Mouse (Mus musculus) neural tube, embryonic 12.5 days (tissue): ENCODE results near the gene Btbd35f8. TPM values are rescaled to one million over a fixed set of nuclear protein-coding genes. Genes with fewer than 3 reads are reported as not detected.
"Not testable (repeated sequence)": the region's sequence is repeated elsewhere in the genome, so short reads cannot be mapped to it uniquely, and the experiment has no call there.

Source experiments
- ATAC-seq: fragments of 200-750 bp; cut with Nextera tagmentation; 2 replicates; pipeline ENCODE4 v1.8.0; 2017; ENCODE audit warnings: low read depth, mild to moderate bottlenecking, moderate TSS enrichment, moderate library complexity; ENCODE audit not compliant: low FRiP score
- H3K27ac ChIP-seq: fragments of 300-500 bp; sonication (generic); 2 replicates; pipeline ENCODE4 v1.5.1; 2016
- H3K27me3 ChIP-seq: fragments of 300-500 bp; sonication (generic); replicated peaks from 2 replicates; pipeline ENCODE4 v1.6.1; 2016; ENCODE audit warnings: mild to moderate bottlenecking
- H3K36me3 ChIP-seq: fragments of 300-500 bp; sonication (generic); 2 replicates; pipeline ENCODE4 v1.6.1; 2016; ENCODE audit warnings: mild to moderate bottlenecking
- H3K4me1 ChIP-seq: fragments of 300-500 bp; sonication (generic); 2 replicates; pipeline ENCODE4 v1.6.1; 2016
- H3K4me2 ChIP-seq: fragments of 300-500 bp; sonication (generic); replicated peaks from 2 replicates; pipeline ENCODE4 v1.6.1; 2016; ENCODE audit warnings: mild to moderate bottlenecking
- H3K4me3 ChIP-seq: fragments of 300-500 bp; sonication (generic); 2 replicates; pipeline ENCODE4 v1.5.1; 2016
- H3K9ac ChIP-seq: fragments of 300-500 bp; sonication (generic); 2 replicates; pipeline ENCODE4 v1.6.1; 2016; ENCODE audit warnings: mild to moderate bottlenecking
- H3K9me3 ChIP-seq: fragments of 300-500 bp; sonication (generic); 2 replicates; pipeline ENCODE4 v1.6.1; 2016; ENCODE audit warnings: mild to moderate bottlenecking
- WGBS: fragments of 180-500 bp; shearing (Covaris S2); methylation state at CpG from one replicate; pipeline ENCODE4 v1.1.7; 2016; 5-methylcytosine and 5-hydroxymethylcytosine counted together
- polyA plus RNA-seq: library from polyadenylated mRNA; unstranded; fragments of >200 nt; fragmentation: Nextera tagmentation; extraction: Ambion mirVana; gene quantifications from 2 replicates; pipeline ENCODE4 v1.2.1, GENCODE M21; 2016

The Btbd35f8 gene
- not detected in 2 replicates for polyA plus RNA-seq

DNA sequence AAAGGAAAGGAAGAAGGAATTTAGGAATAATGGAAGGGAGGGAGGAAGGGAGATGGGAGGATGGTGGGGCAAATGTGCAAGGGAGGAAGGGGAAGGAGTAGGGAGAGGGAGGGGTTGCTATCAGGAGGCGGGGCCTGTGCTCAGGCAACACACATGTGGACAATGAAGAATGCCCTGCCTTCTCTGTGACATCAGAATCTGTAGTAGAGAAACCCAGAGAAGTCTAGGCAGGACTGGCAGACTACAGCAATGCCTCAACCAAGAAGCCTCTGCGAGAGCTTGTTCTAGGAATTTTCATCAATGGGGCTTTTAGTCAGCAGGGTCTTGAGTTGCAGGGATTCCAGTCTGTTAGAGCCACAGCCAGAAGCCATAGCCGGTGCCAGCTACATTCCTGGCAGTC lies at the start of gene Btbd35f8:
Gene Btbd35f8 (plus strand): TSS at position 301 of the 400 bp plus-strand sequence.
- not testable (repeated sequence) for ATAC-seq, H3K27me3 ChIP-seq

More for the DNA sequence above, at the start of gene Btbd35f8:
- not testable (repeated sequence) for H3K4me3 ChIP-seq, H3K4me1 ChIP-seq, H3K36me3 ChIP-seq, H3K4me2 ChIP-seq, H3K9ac ChIP-seq, H3K27ac ChIP-seq, H3K9me3 ChIP-seq
- WGBS, result no CpG with 5 or more reads among the region's 3 CpGs

Other genes with a start within 250 kb of the Btbd35f8 start
- gene Spin2g, start 211.8 kb upstream of the Btbd35f8 start, polyA plus RNA-seq, result not detected in 2 replicates